Mouse (Mus musculus) layer of hippocampus, adult 2 months (tissue): ENCODE measurements around the gene Lhx1. TPM values are rescaled to one million over a fixed set of nuclear protein-coding genes. Genes with fewer than 3 reads are reported as not detected.
A peak's percentile ranks its signal among the peaks of the same experiment; 100 is the strongest.

Experiments used
- DNase-seq, 2 experiments: peaks; one replicate each; pipeline ENCODE4 v3.0.0; 2022; ENCODE audit warnings: low spot score in 2 of 2
- H3K27ac ChIP-seq: fragments of 200-600 bp; 2 replicates; pipeline ENCODE4 v1.8.1; 2022
- H3K4me3 ChIP-seq: fragments of 200-600 bp; 2 replicates; pipeline ENCODE4 v1.8.1; 2022; ENCODE audit warnings: mild to moderate bottlenecking
- CTCF ChIP-seq: fragments of 200-600 bp; conservative IDR thresholded peaks from 2 replicates; pipeline ENCODE4 v1.8.1; 2022; ENCODE audit warnings: antibody characterized with exemption, mild to moderate bottlenecking, moderate library complexity
- total RNA-seq, 2 experiments: library from RNA; stranded (reverse); gene quantifications; 2 replicates each; pipeline ENCODE4 v1.2.3; 2021

Gene Lhx1
- total RNA-seq, 2 experiments from 2014 or later = 0.20 to 0.33 TPM

- TF ChIP-seq CTCF = no peak
- no peak overlapping the region for H3K4me3 ChIP-seq
- H3K27ac ChIP-seq = no peak overlapping the region
- DNase-seq = no peak
Measured at GRCm38 (mm10) chr11:84551296-84551695, 26.0 kb upstream of the Lhx1 start.

- H3K27ac ChIP-seq = no peak overlapping the region
- no peak for DNase-seq
- H3K4me3 ChIP-seq = no peak overlapping the region
- no peak for TF ChIP-seq CTCF
Measured at GRCm38 (mm10) chr11:84549258-84549791, 24.0 kb upstream of the Lhx1 start.

GRCm38 (mm10) chr11:84548293-84548692, 23.0 kb upstream of the Lhx1 start:
- no peak overlapping the region for H3K4me3 ChIP-seq
- no peak for DNase-seq
- TF ChIP-seq CTCF = no peak
- no peak overlapping the region for H3K27ac ChIP-seq

GRCm38 (mm10) chr11:84539981-84540380, 14.6 kb upstream of the Lhx1 start:
- TF ChIP-seq CTCF = no peak
- Histone ChIP-seq H3K27ac (no peak overlapping the region), H3K4me3 (no peak overlapping the region)
- DNase-seq = no peak

- Histone ChIP-seq H3K4me3 (no peak overlapping the region), H3K27ac (no peak overlapping the region)
- TF ChIP-seq CTCF = no peak
- DNase-seq = no peak
Measured at GRCm38 (mm10) chr11:84529797-84530703, 4.7 kb upstream of the Lhx1 start.

GRCm38 (mm10) chr11:84529143-84529755, 3.9 kb upstream of the Lhx1 start:
- no peak for DNase-seq
- Histone ChIP-seq H3K27ac (no peak overlapping the region), H3K4me3 (no peak overlapping the region)
- no peak for TF ChIP-seq CTCF

- TF ChIP-seq CTCF = no peak
- no peak overlapping the region for H3K27ac ChIP-seq
- DNase-seq = no peak
- no peak overlapping the region for H3K4me3 ChIP-seq
Measured at GRCm38 (mm10) chr11:84526976-84527860, 1.9 kb upstream of the Lhx1 start.

- H3K4me3 ChIP-seq = no peak overlapping the region
- TF ChIP-seq CTCF = no peak
- H3K27ac ChIP-seq = no peak overlapping the region
- no peak for DNase-seq
Measured at GRCm38 (mm10) chr11:84526451-84526850, 1.1 kb upstream of the Lhx1 start.

GRCm38 (mm10) chr11:84524511-84525270, 644 bp downstream of the Lhx1 start:
- peak; percentile 22; the same call in 1 of the 2 replicates for TF ChIP-seq CTCF
- no peak for DNase-seq
- no peak overlapping the region; the same call in 1 of the 2 replicates for H3K4me3 ChIP-seq
- H3K27ac ChIP-seq = no peak overlapping the region

GRCm38 (mm10) chr11:84523841-84524510, 1.4 kb downstream of the Lhx1 start:
- Histone ChIP-seq H3K4me3 (no peak overlapping the region), H3K27ac (no peak overlapping the region)
- no peak for TF ChIP-seq CTCF
- no peak for DNase-seq

- H3K4me3 ChIP-seq = no peak overlapping the region
- H3K27ac ChIP-seq = no peak overlapping the region
- TF ChIP-seq CTCF = no peak
- DNase-seq = no peak
Measured at GRCm38 (mm10) chr11:84523321-84523831, 2.0 kb downstream of the Lhx1 start.
